Mouse (Mus musculus) heart, embryonic 14.5 days (tissue): Measurements from ENCODE around the gene Plpp4. TPM values are rescaled to one million over a fixed set of nuclear protein-coding genes. Genes with fewer than 3 reads are reported as not detected.

Experiments
- ATAC-seq: fragments of 200-750 bp; cut with Nextera tagmentation; 2 replicates; pipeline ENCODE4 v1.8.0; 2017; ENCODE audit warnings: low read depth, moderate TSS enrichment; ENCODE audit not compliant: insufficient number of reproducible peaks, insufficient read depth, low FRiP score
- H3K27ac ChIP-seq, 2 experiments: fragments of 200-500 bp in 1 of 2; fragments of 300-500 bp in 1 of 2; sonication (generic) in 1 of 2; replicated peaks in 1 of 2; 2 replicates each; pipeline ENCODE4 v1.5.1; 2012 to 2014; ENCODE audit warnings: low read depth in 2 of 2, low read length in 2 of 2, control low read depth in 1 of 2, mild to moderate bottlenecking in 1 of 2, mixed read lengths in 1 of 2; ENCODE audit not compliant: control insufficient read depth in 1 of 2, insufficient read depth in 1 of 2
- H3K27me3 ChIP-seq: fragments of 300-500 bp; sonication (generic); 2 replicates; pipeline ENCODE4 v1.6.1; 2014; ENCODE audit warnings: mild to moderate bottlenecking, low read length, control low read depth; ENCODE audit not compliant: control insufficient read depth, insufficient read depth
- H3K36me3 ChIP-seq: fragments of 300-500 bp; sonication (generic); 2 replicates; pipeline ENCODE4 v1.6.1; 2014; ENCODE audit warnings: mild to moderate bottlenecking, control low read depth, low read length, mixed read lengths; ENCODE audit not compliant: control insufficient read depth, insufficient read depth
- H3K4me1 ChIP-seq, 2 experiments: fragments of 200-500 bp in 1 of 2; fragments of 300-500 bp in 1 of 2; sonication (generic) in 1 of 2; 2 replicates each; pipeline ENCODE4 v1.6.1; 2012 to 2014; ENCODE audit warnings: low read length in 2 of 2, control low read depth in 1 of 2, mixed read lengths in 1 of 2; ENCODE audit not compliant: control insufficient read depth in 2 of 2, insufficient read depth in 2 of 2
- H3K4me2 ChIP-seq: fragments of 300-500 bp; sonication (generic); 2 replicates; pipeline ENCODE4 v1.6.1; 2014; ENCODE audit warnings: mild to moderate bottlenecking, low read length
- H3K4me3 ChIP-seq, 2 experiments: fragments of 200-500 bp in 1 of 2; fragments of 300-500 bp in 1 of 2; sonication (generic) in 1 of 2; 2 replicates each; pipeline ENCODE4 v1.5.1; 2012 to 2014; ENCODE audit warnings: low read length in 2 of 2, mild to moderate bottlenecking in 2 of 2, control low read depth in 1 of 2, low read depth in 1 of 2, moderate library complexity in 1 of 2; ENCODE audit not compliant: control insufficient read depth in 1 of 2, insufficient read depth in 1 of 2
- H3K9ac ChIP-seq: fragments of 300-500 bp; sonication (generic); 2 replicates; pipeline ENCODE4 v1.6.1; 2014; ENCODE audit warnings: mild to moderate bottlenecking, low read length
- H3K9me3 ChIP-seq: fragments of 300-500 bp; sonication (generic); 2 replicates; pipeline ENCODE4 v1.6.1; 2016; ENCODE audit warnings: low read length, control low read depth; ENCODE audit not compliant: control insufficient read depth
- WGBS: fragments of 180-500 bp; shearing (Covaris S2); extraction: QIAGEN DNeasy Blood & Tissue Kit; methylation state at CpG from one replicate; pipeline ENCODE4 v1.1.7; 2014; 5-methylcytosine and 5-hydroxymethylcytosine counted together
- polyA plus RNA-seq: library from polyadenylated mRNA; unstranded; fragments of >200 nt; fragmentation: Nextera tagmentation; extraction: Ambion mirVana; gene quantifications from 2 replicates; pipeline ENCODE4 v1.2.1, GENCODE M21; 2014

Gene Plpp4
- polyA plus RNA-seq, 1 experiment from 2014 or later: 0.69 TPM

GRCm38 (mm10) chr7:129250981-129251380 is 5.8 kb upstream of the Plpp4 start:
- no peaks in the 10 kb centered on the region for H3K4me1 ChIP-seq
- no peak overlapping the region for H3K4me2 ChIP-seq
- H3K27ac ChIP-seq: no peak overlapping the region
- H3K9ac ChIP-seq: no peak overlapping the region
- peaks cover 32% of the 10 kb centered on the region for H3K27me3 ChIP-seq
- H3K4me3 ChIP-seq: no peak overlapping the region
- no peaks in the 10 kb centered on the region for H3K9me3 ChIP-seq
- no peaks in the 10 kb centered on the region for H3K36me3 ChIP-seq
- no peak for ATAC-seq

- 81% methylated on average over 6 of the region's 6 CpGs for WGBS
- H3K9me3 ChIP-seq: no peaks in the 10 kb centered on the region
- H3K4me3 ChIP-seq: no peak overlapping the region
- no peak for ATAC-seq
- H3K9ac ChIP-seq: no peak overlapping the region
- H3K27ac ChIP-seq: no peak overlapping the region
- no peaks in the 10 kb centered on the region for H3K36me3 ChIP-seq
- H3K4me2 ChIP-seq: no peak overlapping the region
- peaks cover 4 to 9% of the 10 kb centered on the region in 2 experiments; a peak in 2 of 4 replicates for H3K4me1 ChIP-seq
- peaks cover 55% of the 10 kb centered on the region for H3K27me3 ChIP-seq
Observed at GRCm38 (mm10) chr7:129253406-129253805, 3.4 kb upstream of the Plpp4 start.

GRCm38 (mm10) chr7:129254126-129254525 is 2.7 kb upstream of the Plpp4 start:
- Histone ChIP-seq H3K9ac (no peak overlapping the region), H3K4me1 (peaks cover 4 to 9% of the 10 kb centered on the region in 2 experiments; a peak in 2 of 4 replicates), H3K4me2 (no peak overlapping the region), H3K27me3 (peaks cover 59% of the 10 kb centered on the region), H3K27ac (no peak overlapping the region), H3K9me3 (no peaks in the 10 kb centered on the region), H3K4me3 (no peak overlapping the region), H3K36me3 (no peaks in the 10 kb centered on the region)
- 80% methylated on average over 1 of the region's 1 CpGs for WGBS
- no peak for ATAC-seq

GRCm38 (mm10) chr7:129255406-129255805 is 1.4 kb upstream of the Plpp4 start:
- H3K27me3 ChIP-seq: peaks cover 62% of the 10 kb centered on the region
- H3K27ac ChIP-seq: no peak overlapping the region
- no peak overlapping the region for H3K9ac ChIP-seq
- H3K4me1 ChIP-seq: peaks cover 4 to 9% of the 10 kb centered on the region in 2 experiments; a peak in 2 of 4 replicates
- H3K9me3 ChIP-seq: no peaks in the 10 kb centered on the region
- ATAC-seq: no peak
- no peak overlapping the region for H3K4me3 ChIP-seq
- no peak overlapping the region for H3K4me2 ChIP-seq
- WGBS: 79% methylated on average over 6 of the region's 6 CpGs
- H3K36me3 ChIP-seq: no peaks in the 10 kb centered on the region

GRCm38 (mm10) chr7:129257374-129258018 is 665 bp downstream of the Plpp4 start:
- Histone ChIP-seq H3K36me3 (no peaks in the 10 kb centered on the region), H3K27ac (no peak overlapping the region), H3K9ac (no peak overlapping the region), H3K9me3 (no peaks in the 10 kb centered on the region), H3K27me3 (peaks cover 62% of the 10 kb centered on the region), H3K4me3 (peak overlapping the region in 1 of 2 experiments; percentile 43; a peak in 2 of 4 replicates), H3K4me2 (peak overlapping the region; percentile 85), H3K4me1 (peaks cover 4 to 9% of the 10 kb centered on the region in 2 experiments; a peak in 2 of 4 replicates)
- WGBS: 17% methylated on average over 13 of the region's 13 CpGs
- no peak for ATAC-seq

- H3K4me1 ChIP-seq: peaks cover 4 to 9% of the 10 kb centered on the region in 2 experiments; a peak in 2 of 4 replicates
- no peak overlapping the region for H3K27ac ChIP-seq
- ATAC-seq: no peak
- WGBS: 73% methylated on average over 7 of the region's 7 CpGs
- H3K27me3 ChIP-seq: peaks cover 57% of the 10 kb centered on the region
- H3K4me3 ChIP-seq: no peak overlapping the region
- H3K36me3 ChIP-seq: no peaks in the 10 kb centered on the region
- H3K9me3 ChIP-seq: no peaks in the 10 kb centered on the region
- no peak overlapping the region for H3K9ac ChIP-seq
- no peak overlapping the region for H3K4me2 ChIP-seq
Observed at GRCm38 (mm10) chr7:129258331-129258730, 1.5 kb downstream of the Plpp4 start.

- Histone ChIP-seq H3K27ac (no peak overlapping the region), H3K4me2 (no peak overlapping the region), H3K9me3 (no peaks in the 10 kb centered on the region), H3K36me3 (no peaks in the 10 kb centered on the region), H3K9ac (no peak overlapping the region), H3K4me3 (no peak overlapping the region), H3K4me1 (peaks cover 4 to 9% of the 10 kb centered on the region in 2 experiments; a peak in 2 of 4 replicates), H3K27me3 (peaks cover 48% of the 10 kb centered on the region)
- no peak for ATAC-seq
- 56% methylated on average over 6 of the region's 6 CpGs for WGBS
Observed at GRCm38 (mm10) chr7:129259195-129259594, 2.4 kb downstream of the Plpp4 start.

GRCm38 (mm10) chr7:129273867-129274266 is 17.0 kb downstream of the Plpp4 start:
- Histone ChIP-seq H3K4me2 (no peak overlapping the region), H3K27me3 (no peaks in the 10 kb centered on the region), H3K36me3 (no peaks in the 10 kb centered on the region), H3K27ac (no peak overlapping the region), H3K9me3 (no peaks in the 10 kb centered on the region), H3K9ac (no peak overlapping the region), H3K4me1 (no peaks in the 10 kb centered on the region), H3K4me3 (no peak overlapping the region)
- ATAC-seq: no peak
- WGBS: 85% methylated on average over 4 of the region's 4 CpGs
